Mouse (Mus musculus) heart, embryonic 10.5 days (tissue): ENCODE measurements around the gene Sfrp2. TPM values are rescaled to one million over a fixed set of nuclear protein-coding genes. Genes with fewer than 3 reads are reported as not detected.
A peak's percentile ranks its signal among the peaks of the same experiment; 100 is the strongest.

Experiments used
- DNase-seq: peaks from one replicate; pipeline ENCODE4 v3.0.0-alpha.2; 2017; ENCODE audit warnings: low spot score
- H3K27ac ChIP-seq: fragments of 300-500 bp; sonication (generic); 2 replicates; pipeline ENCODE4 v1.5.1; 2016; ENCODE audit warnings: mild to moderate bottlenecking
- H3K27me3 ChIP-seq: fragments of 300-500 bp; sonication (generic); 2 replicates; pipeline ENCODE4 v1.6.1; 2016; ENCODE audit warnings: mild to moderate bottlenecking; ENCODE audit not compliant: poor library complexity, insufficient read depth, severe bottlenecking
- H3K36me3 ChIP-seq: fragments of 300-500 bp; sonication (generic); 2 replicates; pipeline ENCODE4 v1.6.1; 2016; ENCODE audit warnings: mild to moderate bottlenecking, moderate library complexity
- H3K4me1 ChIP-seq: fragments of 300-500 bp; sonication (generic); 2 replicates; pipeline ENCODE4 v1.6.1; 2016; ENCODE audit warnings: mild to moderate bottlenecking
- H3K4me3 ChIP-seq: fragments of 300-500 bp; sonication (generic); 2 replicates; pipeline ENCODE4 v1.5.1; 2016; ENCODE audit warnings: mild to moderate bottlenecking, moderate library complexity
- H3K9me3 ChIP-seq: fragments of 300-500 bp; sonication (generic); 2 replicates; pipeline ENCODE4 v1.6.1; 2016; ENCODE audit warnings: mild to moderate bottlenecking, moderate library complexity
- WGBS: fragments of 180-500 bp; shearing (Covaris S2); methylation state at CpG from one replicate; pipeline ENCODE4 v1.1.7; 2016; 5-methylcytosine and 5-hydroxymethylcytosine counted together
- polyA plus RNA-seq: library from polyadenylated mRNA; unstranded; fragments of >200 nt; fragmentation: Nextera tagmentation; extraction: Ambion mirVana; gene quantifications from 2 replicates; pipeline ENCODE4 v1.2.1, GENCODE M21; 2016

Gene Sfrp2
- polyA plus RNA-seq, 1 experiment from 2014 or later: 27.2 TPM

DNA sequence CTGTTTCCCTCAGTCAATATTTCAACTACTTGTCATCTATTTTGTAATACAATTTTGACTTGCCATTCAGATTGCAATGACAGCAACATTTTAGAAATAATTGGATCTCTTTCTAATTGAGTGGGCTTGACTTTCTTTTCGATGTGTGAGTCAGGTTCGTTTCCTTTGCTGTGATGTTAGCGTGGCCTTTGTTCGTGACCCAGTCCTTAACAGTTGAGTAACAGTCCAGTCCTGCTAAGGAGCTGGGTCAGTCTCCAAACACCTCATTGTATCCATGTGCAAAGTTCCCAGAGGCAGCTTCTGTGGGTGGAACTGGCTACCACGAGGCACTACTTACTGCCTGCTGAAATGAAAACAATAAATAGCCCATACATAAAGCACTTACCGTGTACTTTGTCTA lies 10.5 kb upstream of the Sfrp2 start:
- DNase-seq: no peak
- H3K4me1 ChIP-seq: no peaks in the 10 kb centered on the region
- WGBS: 79% methylated on average over 6 of the region's 6 CpGs
- no peaks in the 10 kb centered on the region for H3K36me3 ChIP-seq
- peaks cover 4% of the 10 kb centered on the region; the same call in 1 of the 2 replicates for H3K27me3 ChIP-seq
- H3K9me3 ChIP-seq: no peaks in the 10 kb centered on the region
- H3K4me3 ChIP-seq: no peak overlapping the region
- H3K27ac ChIP-seq: no peak overlapping the region

DNA sequence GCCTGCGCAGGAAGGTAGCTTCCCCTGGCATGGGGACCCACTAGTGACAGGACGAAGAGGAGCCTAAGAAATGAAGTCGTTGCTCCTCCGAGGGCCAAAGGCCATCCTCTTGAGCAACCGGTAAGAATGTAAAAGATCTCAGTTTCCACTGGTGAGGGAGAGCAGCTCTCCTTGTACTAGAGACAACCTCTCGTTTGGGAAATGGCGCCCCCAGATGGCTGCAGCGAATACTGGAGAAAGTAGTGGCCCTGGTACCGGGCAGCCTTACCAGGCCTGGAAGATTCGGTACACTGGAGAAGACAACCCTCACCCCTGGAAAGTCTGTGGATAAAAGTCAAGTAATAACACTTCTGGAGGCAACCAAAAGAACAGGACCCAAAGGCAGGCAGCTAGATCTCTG lies 3.8 kb upstream of the Sfrp2 start:
- no peaks in the 10 kb centered on the region for H3K36me3 ChIP-seq

DNA sequence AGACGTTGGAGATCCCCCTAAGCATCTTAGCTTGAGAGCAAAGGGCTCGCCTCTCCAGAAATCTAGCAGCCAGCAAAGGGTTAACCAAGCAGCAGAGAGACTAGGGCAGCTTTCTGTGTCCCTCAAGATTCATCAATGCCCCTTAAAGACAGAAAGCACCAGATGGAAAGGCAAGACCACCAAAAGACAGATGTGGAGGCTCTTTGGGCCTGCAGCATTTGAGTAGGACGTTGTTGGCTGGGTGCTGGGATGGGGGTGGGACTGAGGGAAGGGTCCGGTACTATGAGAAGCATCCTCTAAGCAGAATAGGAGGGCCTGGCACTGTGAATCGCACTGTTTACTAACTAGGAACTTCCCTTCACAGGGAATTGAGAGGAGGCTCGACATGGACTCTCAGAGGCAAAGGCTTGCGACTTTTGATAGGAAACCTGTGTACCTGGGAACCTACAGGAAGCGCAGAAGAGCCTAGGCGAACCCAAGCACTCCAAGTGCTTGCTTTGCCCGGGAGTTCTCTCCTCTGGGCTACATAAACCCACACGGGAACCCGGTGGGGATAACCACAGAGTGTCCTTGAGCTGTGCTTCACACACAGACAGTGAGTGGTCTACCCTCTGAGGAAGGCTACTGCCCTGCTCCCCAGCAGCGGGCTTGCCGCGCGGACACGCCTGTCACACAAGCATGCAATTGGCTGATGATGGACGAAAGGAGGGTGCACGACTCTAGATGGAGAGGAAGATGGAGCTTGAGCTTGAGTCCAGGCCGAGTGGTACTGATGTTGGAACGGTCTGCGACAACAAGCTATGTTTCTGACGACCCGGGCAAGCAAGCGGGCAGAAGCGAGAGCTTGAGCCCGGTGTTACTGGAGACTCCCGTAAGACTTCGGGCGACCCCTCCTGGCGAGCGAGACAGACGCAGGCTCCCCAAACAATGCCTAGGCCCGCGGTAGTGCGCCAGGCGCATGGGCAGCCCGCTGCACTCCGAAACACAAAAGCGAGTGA lies 2.3 kb upstream of the Sfrp2 start:
- Histone ChIP-seq H3K4me1 (peaks cover 26% of the 10 kb centered on the region), H3K27me3 (peaks cover 79% of the 10 kb centered on the region), H3K4me3 (peak overlapping the region; percentile 57), H3K36me3 (no peaks in the 10 kb centered on the region), H3K27ac (peak overlapping the region; percentile 38; the same call in 1 of the 2 replicates), H3K9me3 (no peaks in the 10 kb centered on the region)
- DNase-seq: peak; percentile 86
- WGBS: 5% methylated on average over 40 of the region's 40 CpGs

More for the DNA sequence above, 3.8 kb upstream of the Sfrp2 start:
- DNase-seq: no peak
- H3K9me3 ChIP-seq: no peaks in the 10 kb centered on the region
- peaks cover 25% of the 10 kb centered on the region for H3K4me1 ChIP-seq
- H3K27me3 ChIP-seq: peaks cover 64% of the 10 kb centered on the region
- no peak overlapping the region for H3K4me3 ChIP-seq
- H3K27ac ChIP-seq: no peak overlapping the region
- 69% methylated on average over 10 of the region's 10 CpGs for WGBS

DNA sequence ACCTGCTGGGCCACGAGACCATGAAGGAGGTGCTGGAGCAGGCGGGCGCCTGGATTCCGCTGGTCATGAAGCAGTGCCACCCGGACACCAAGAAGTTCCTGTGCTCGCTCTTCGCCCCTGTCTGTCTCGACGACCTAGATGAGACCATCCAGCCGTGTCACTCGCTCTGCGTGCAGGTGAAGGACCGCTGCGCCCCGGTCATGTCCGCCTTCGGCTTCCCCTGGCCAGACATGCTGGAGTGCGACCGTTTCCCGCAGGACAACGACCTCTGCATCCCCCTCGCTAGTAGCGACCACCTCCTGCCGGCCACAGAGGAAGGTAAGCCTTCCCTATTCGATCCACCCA lies 577 bp downstream of the Sfrp2 start:
- Histone ChIP-seq H3K27me3 (peaks cover 71% of the 10 kb centered on the region), H3K4me3 (peak overlapping the region; percentile 71), H3K9me3 (no peaks in the 10 kb centered on the region), H3K4me1 (peaks cover 29% of the 10 kb centered on the region), H3K36me3 (no peaks in the 10 kb centered on the region), H3K27ac (peak overlapping the region; percentile 84)
- under 1% methylated on average over 25 of the region's 25 CpGs for WGBS
- peak; percentile 76 for DNase-seq

DNA sequence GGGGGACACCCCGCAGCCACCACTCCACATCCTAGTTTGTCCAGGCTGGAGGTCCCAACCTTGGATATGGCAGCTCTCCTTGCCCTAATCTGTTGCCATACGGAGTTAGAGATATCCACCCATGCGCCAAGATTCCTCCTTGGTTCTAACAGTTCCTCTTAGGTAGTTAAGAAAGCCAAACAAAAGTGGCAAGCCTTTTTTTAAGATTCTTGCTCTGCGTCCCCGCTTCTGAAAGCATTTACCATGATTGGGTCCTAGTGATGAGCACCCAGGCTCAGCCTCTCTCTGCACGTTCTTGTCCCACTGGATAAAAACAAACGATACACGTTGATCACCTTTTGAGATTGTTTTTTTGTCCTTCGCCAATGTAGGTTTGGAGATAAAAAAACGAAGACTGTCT lies 1.0 kb downstream of the Sfrp2 start:
- H3K27me3 ChIP-seq: peaks cover 67% of the 10 kb centered on the region
- peaks cover 29% of the 10 kb centered on the region for H3K4me1 ChIP-seq
- H3K4me3 ChIP-seq: peak overlapping the region; percentile 71
- no peaks in the 10 kb centered on the region for H3K36me3 ChIP-seq
- H3K27ac ChIP-seq: 0 out of 2 replicates have a peak overlapping the region, but pooled peaks have one; percentile 84
- WGBS: 5% methylated on average over 10 of the region's 10 CpGs
- H3K9me3 ChIP-seq: no peaks in the 10 kb centered on the region
- DNase-seq: no peak

DNA sequence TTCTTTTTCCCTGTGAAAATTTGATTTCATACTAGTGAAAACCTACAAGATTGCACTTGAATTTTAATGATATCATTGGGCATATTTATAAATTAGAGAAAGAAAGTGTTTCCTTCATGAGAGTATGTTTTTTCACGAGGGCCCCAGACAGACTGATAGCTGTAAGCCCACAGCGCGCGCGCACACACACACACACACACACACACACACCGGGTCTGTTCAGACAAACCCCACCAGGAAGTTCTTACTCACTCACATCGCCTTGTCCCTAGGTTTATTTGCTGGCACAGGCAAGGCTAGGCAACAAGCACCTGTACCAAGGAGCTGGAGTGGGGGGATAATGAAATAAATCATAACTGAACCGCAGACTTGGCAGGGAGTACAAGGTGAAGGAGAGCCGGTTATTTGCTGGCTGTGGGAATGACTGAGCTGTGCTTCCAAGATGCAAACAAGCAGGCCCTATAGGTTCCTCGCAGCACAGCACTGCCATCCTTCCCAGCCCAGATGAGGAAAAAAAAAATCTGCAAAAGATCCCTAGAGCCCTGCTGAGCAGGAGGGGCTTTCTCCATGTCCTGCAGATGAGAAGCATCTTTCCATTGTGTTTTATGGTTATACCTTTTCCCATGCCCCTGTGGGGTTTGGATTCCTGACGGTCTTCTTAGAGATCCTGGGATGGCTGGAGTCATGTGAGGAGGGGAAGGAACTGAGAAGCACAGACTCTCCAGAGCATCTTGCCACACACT lies 2.3 kb downstream of the Sfrp2 start:
- Histone ChIP-seq H3K27me3 (peaks cover 53% of the 10 kb centered on the region), H3K4me3 (no peak overlapping the region), H3K4me1 (peaks cover 34% of the 10 kb centered on the region), H3K9me3 (no peaks in the 10 kb centered on the region), H3K27ac (no peak overlapping the region), H3K36me3 (no peaks in the 10 kb centered on the region)
- DNase-seq: no peak
- 46% methylated on average over 11 of the region's 11 CpGs for WGBS

DNA sequence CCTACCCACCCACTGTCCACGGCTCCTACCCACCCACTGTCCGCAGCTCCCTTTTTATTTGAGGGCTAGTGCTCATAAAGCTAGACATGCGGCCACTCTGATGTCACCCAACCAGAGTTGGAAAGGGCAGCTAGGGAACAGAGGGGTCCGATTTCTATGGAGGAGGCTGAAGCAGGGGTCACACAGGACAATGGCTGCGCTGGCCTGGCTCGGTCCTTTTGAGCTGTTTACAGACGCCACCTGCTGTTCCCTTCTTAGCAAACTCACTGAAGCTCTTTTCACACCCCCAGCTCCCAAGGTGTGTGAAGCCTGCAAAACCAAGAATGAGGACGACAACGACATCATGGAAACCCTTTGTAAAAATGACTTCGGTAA lies 2.9 kb downstream of the Sfrp2 start:
- Histone ChIP-seq H3K4me1 (peaks cover 34% of the 10 kb centered on the region), H3K27me3 (peaks cover 48% of the 10 kb centered on the region), H3K27ac (no peak overlapping the region), H3K4me3 (no peak overlapping the region), H3K9me3 (no peaks in the 10 kb centered on the region), H3K36me3 (no peaks in the 10 kb centered on the region)
- DNase-seq: no peak
- 22% methylated on average over 10 of the region's 10 CpGs for WGBS

DNA sequence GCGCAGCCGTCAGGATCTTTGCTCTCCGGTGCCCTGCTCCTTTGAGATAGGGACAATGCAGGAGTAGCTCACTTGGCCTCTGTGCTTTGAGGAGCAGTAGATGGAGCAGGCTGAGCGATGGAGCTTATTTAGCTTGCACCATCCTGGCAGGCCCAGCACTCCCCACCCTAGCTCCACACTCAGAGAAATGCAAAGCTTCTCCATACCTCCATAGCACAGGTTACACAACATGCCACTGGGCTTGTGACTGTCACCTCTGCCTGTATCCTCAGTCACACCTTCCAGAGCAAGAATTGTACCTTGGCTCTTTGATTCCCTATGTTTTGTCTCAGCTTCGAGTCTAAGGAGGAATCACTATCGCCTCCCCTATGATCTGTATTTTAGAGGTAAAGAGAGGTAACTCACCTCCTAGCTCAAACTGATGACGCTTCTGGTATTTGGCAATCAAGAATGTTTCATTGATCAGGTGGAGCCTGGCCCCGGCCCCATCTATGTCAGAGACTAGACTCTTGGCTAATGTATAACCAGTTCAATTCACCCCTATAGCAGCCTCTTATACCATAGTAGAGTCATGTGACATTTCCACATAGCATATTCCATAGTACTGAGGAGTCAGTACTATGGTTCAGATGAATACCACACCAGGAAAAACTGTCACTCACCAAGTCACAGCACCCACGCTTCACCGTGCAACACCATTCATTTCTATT lies 5.2 kb downstream of the Sfrp2 start:
- peaks cover 25% of the 10 kb centered on the region for H3K4me1 ChIP-seq
- DNase-seq: no peak
- H3K27ac ChIP-seq: no peak overlapping the region
- no peaks in the 10 kb centered on the region for H3K36me3 ChIP-seq
- H3K9me3 ChIP-seq: no peaks in the 10 kb centered on the region
- 88% methylated on average over 10 of the region's 10 CpGs for WGBS
- no peak overlapping the region for H3K4me3 ChIP-seq
- peaks cover 30% of the 10 kb centered on the region for H3K27me3 ChIP-seq

DNA sequence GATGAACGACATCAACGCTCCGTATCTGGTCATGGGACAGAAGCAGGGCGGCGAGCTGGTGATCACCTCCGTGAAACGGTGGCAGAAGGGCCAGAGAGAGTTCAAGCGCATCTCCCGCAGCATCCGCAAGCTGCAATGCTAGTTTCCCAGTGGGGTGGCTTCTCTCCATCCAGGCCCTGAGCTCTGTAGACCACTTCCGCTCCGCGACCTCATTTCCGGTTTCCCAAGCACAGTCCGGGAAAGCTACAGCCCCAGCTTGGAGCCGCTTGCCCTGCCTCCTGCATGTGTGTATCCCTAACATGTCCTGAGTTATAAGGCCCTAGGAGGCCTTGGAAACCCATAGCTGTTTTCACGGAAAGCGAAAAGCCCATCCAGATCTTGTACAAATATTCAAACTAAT lies 7.2 kb downstream of the Sfrp2 start:
- Histone ChIP-seq H3K9me3 (no peaks in the 10 kb centered on the region), H3K27me3 (peaks cover 11% of the 10 kb centered on the region; the same call in 1 of the 2 replicates), H3K36me3 (no peaks in the 10 kb centered on the region), H3K4me3 (no peak overlapping the region), H3K27ac (no peak overlapping the region), H3K4me1 (peaks cover 18% of the 10 kb centered on the region)
- 86% methylated on average over 18 of the region's 18 CpGs for WGBS
- DNase-seq: no peak

DNA sequence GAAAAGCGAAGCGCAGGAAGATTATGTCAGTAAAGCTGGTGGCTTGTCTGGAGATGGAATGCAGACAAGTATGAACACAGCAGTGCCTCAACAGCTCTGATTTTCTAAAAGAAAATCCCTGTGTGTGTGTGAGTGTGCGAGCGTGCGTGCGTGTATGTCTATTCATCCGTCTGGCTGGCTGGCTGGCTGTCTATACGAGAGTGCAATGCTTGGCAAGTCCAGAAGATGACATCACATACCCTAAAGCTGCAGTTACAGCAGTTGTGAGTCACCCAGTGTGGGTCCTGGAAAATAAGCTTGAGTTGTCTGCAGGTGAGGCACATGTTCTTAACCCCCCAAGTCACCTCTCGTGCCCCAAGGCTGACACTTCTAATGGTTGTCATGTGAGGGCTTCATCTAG lies 9.3 kb downstream of the Sfrp2 start:
- Histone ChIP-seq H3K36me3 (no peaks in the 10 kb centered on the region), H3K27me3 (no peaks in the 10 kb centered on the region), H3K27ac (no peak overlapping the region), H3K9me3 (no peaks in the 10 kb centered on the region), H3K4me3 (no peak overlapping the region), H3K4me1 (peaks cover 14% of the 10 kb centered on the region)
- DNase-seq: no peak
- WGBS: 81% methylated on average over 9 of the region's 9 CpGs

DNA sequence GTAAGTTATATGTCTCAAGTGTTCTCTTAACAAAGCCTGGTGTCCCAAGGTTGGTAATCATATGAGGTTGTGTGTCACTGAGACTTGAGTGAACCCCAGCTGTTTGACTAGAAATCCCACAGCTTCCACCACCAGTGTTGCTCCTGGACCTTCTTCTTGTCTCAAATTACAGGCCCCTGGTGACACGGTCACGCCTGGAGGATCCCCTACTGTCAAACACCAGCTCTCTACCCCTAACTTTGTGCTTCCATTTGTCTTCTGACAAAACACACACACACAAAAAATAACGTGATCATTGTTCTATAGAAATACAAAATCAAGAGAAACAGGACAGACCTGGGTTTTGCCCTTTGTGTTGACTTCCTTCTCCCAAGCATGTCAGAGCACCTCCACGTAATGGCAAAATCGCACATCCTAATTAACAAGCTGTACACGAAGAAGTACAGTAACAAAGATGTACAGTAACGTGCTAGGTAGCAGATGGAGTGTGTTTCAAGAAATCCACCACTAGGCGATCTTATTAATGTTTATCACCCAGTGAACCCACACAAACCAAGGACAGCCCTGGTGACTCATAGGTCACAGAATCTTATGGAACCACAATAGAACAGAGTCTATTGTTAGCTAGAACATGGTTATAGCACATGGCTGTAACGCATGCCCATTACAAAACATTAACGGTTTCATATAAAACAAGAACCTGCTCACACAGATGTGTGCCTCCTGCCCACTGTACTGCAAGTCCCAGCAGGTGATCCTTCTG lies 15.5 kb downstream of the Sfrp2 start:
- 79% methylated on average over 10 of the region's 10 CpGs for WGBS
- H3K4me1 ChIP-seq: peaks cover 19% of the 10 kb centered on the region
- H3K27ac ChIP-seq: no peak overlapping the region
- no peaks in the 10 kb centered on the region for H3K9me3 ChIP-seq
- no peaks in the 10 kb centered on the region for H3K27me3 ChIP-seq
- H3K36me3 ChIP-seq: no peaks in the 10 kb centered on the region
- DNase-seq: peak; percentile 25
- H3K4me3 ChIP-seq: no peak overlapping the region
